Mouse (Mus musculus): ENCODE data around the gene Slc7a9.

DNA sequence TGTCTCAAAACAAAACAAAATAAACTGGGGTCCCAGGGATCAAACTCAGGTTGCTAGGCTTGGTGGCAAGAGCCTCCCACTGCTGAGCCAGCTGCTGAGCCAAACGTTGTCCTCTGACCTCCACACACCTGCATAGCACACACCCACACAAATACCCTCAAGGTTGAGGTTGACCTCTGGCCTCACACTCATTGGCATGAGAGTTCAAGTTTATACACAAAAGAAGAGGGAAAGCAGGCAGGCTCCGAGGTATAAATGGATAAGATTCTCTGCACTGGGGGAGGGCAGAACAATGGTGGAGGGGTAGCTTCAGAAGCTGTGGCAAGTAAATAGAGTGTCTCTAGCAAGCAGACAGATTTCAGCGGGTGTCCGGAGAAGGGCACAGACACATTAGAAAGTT lies 1.1 kb upstream of the Slc7a9 start:
- TF ChIP-seq POLR2A (IDR thresholded peaks at IDR 0.05; ENCODE audit: insufficient read depth, low read length) = no peak
- TF ChIP-seq CTCF (IDR thresholded peaks at IDR 0.05; ENCODE audit: low read depth, low read length) = no peak
